Mouse (Mus musculus) heart, postnatal 0 days (tissue): ENCODE measurements at regions not wholly inside any gene's neighbourhood (a gene's known extent, or its start where the extent isn't known, plus 50 kb on each side); places are given as distances from the start of the nearest gene placed in this dataset.
A peak's percentile ranks its signal among the peaks of the same experiment; 100 is the strongest.

Source experiments
- ATAC-seq: fragments of 200-750 bp; cut with Nextera tagmentation; 2 replicates; pipeline ENCODE4 v1.8.0; 2017; ENCODE audit warnings: low read depth, moderate number of reproducible peaks, moderate library complexity; ENCODE audit not compliant: insufficient read depth
- DNase-seq: peaks from one replicate; pipeline ENCODE4 v3.0.0-alpha.2; 2016; ENCODE audit warnings: low spot score
- H3K27ac ChIP-seq: fragments of 300-500 bp; sonication (generic); 2 replicates; pipeline ENCODE4 v1.5.1; 2014; ENCODE audit warnings: low read depth, mild to moderate bottlenecking
- H3K27me3 ChIP-seq: fragments of 300-500 bp; sonication (generic); 2 replicates; pipeline ENCODE4 v1.6.1; 2014; ENCODE audit warnings: low read length, mixed read lengths; ENCODE audit not compliant: control insufficient read depth, insufficient read depth
- H3K36me3 ChIP-seq: fragments of 300-500 bp; sonication (generic); replicated peaks from 2 replicates; pipeline ENCODE4 v1.6.1; 2014; ENCODE audit warnings: low read length, mixed read lengths; ENCODE audit not compliant: control insufficient read depth, insufficient read depth
- H3K4me1 ChIP-seq: fragments of 300-500 bp; sonication (generic); 2 replicates; pipeline ENCODE4 v1.6.1; 2014; ENCODE audit warnings: antibody characterized with exemption; ENCODE audit not compliant: control insufficient read depth, insufficient read depth
- H3K4me2 ChIP-seq: fragments of 300-500 bp; sonication (generic); 2 replicates; pipeline ENCODE4 v1.6.1; 2014; ENCODE audit warnings: low read depth, mild to moderate bottlenecking, low read length, moderate library complexity
- H3K4me3 ChIP-seq: fragments of 300-500 bp; sonication (generic); 2 replicates; pipeline ENCODE4 v1.5.1; 2014; ENCODE audit warnings: low read depth, low read length
- H3K9ac ChIP-seq: fragments of 300-500 bp; sonication (generic); replicated peaks from 2 replicates; pipeline ENCODE4 v1.6.1; 2014; ENCODE audit warnings: low read depth, low read length, mixed read lengths
- H3K9me3 ChIP-seq: fragments of 300-500 bp; sonication (generic); replicated peaks from 2 replicates; pipeline ENCODE4 v1.6.1; 2016; ENCODE audit warnings: low read length; ENCODE audit not compliant: control insufficient read depth
- CTCF ChIP-seq: IDR thresholded peaks from 2 replicates; pipeline ENCODE4 v1.5.1; 2016; ENCODE audit warnings: antibody characterized with exemption, control low read depth, low read depth
- EP300 ChIP-seq: IDR thresholded peaks from 2 replicates; pipeline ENCODE4 v1.6.1; 2016; ENCODE audit warnings: antibody characterized with exemption, low read depth
- WGBS: fragments of 180-500 bp; shearing (Covaris S2); extraction: QIAGEN DNeasy Blood & Tissue Kit; methylation state at CpG from one replicate; pipeline ENCODE4 v1.1.7; 2014; 5-methylcytosine and 5-hydroxymethylcytosine counted together

- no peak for ATAC-seq
These were observed 77.5 kb downstream of the Dyrk2 start for GRCm38 (mm10) chr10:118792352-118793100.

GRCm38 (mm10) chr10:118793794-118794193 lies 76.2 kb downstream of the Dyrk2 start:
- H3K9ac ChIP-seq, result no peak overlapping the region
- H3K27ac ChIP-seq, result no peak overlapping the region
- ATAC-seq, result no peak
- no peak for TF ChIP-seq CTCF
- TF ChIP-seq EP300, result no peak
- H3K9me3 ChIP-seq, result no peaks in the 10 kb centered on the region; the same call in 1 of the 2 replicates
- WGBS, result 98% methylated on average over 2 of the region's 2 CpGs
- H3K4me2 ChIP-seq, result no peak overlapping the region
- DNase-seq, result no peak
- H3K4me1 ChIP-seq, result no peaks in the 10 kb centered on the region
- no peak overlapping the region for H3K4me3 ChIP-seq
- no peaks in the 10 kb centered on the region for H3K36me3 ChIP-seq
- H3K27me3 ChIP-seq, result no peaks in the 10 kb centered on the region

More at GRCm38 (mm10) chr10:118792352-118793100, 77.5 kb downstream of the Dyrk2 start:
- Histone ChIP-seq H3K4me1 (no peaks in the 10 kb centered on the region), H3K27ac (peak overlapping the region; percentile 36; the same call in 1 of the 2 replicates), H3K9ac (no peak overlapping the region), H3K9me3 (no peaks in the 10 kb centered on the region; the same call in 1 of the 2 replicates), H3K4me3 (no peak overlapping the region), H3K4me2 (no peak overlapping the region), H3K27me3 (no peaks in the 10 kb centered on the region), H3K36me3 (no peaks in the 10 kb centered on the region)
- TF ChIP-seq EP300 (no peak), CTCF (no peak)
- 55% methylated on average over 15 of the region's 15 CpGs for WGBS
- no peak for DNase-seq

GRCm38 (mm10) chr10:118794395-118795060 lies 75.5 kb downstream of the Dyrk2 start:
- Histone ChIP-seq H3K4me1 (no peaks in the 10 kb centered on the region), H3K27ac (no peak overlapping the region), H3K4me3 (no peak overlapping the region), H3K9ac (no peak overlapping the region), H3K36me3 (no peaks in the 10 kb centered on the region), H3K9me3 (no peaks in the 10 kb centered on the region; the same call in 1 of the 2 replicates), H3K27me3 (no peaks in the 10 kb centered on the region), H3K4me2 (no peak overlapping the region)
- ATAC-seq, result no peak
- TF ChIP-seq CTCF (no peak), EP300 (no peak)
- 46% methylated on average over 9 of the region's 9 CpGs for WGBS
- DNase-seq, result no peak

DNA sequence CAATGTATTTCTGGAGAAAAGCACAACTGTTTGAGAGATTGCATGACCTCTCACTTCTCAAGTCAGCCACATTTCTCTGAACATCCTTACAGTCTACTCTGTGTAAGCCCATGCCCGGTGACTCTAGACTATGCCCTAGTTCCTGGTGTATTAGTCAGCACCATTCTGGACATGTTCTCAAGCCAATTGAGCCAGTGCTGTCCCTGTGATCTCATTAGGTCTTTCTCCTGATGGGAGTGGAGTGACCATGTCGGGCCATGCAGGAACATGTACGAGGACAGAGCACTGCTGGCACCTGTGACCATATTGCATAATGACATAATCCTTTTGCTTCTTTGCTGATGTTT lies 75.0 kb downstream of the Dyrk2 start:
- no peak overlapping the region for H3K4me3 ChIP-seq
- 76% methylated on average over 3 of the region's 3 CpGs for WGBS
- no peaks in the 10 kb centered on the region for H3K36me3 ChIP-seq
- no peak overlapping the region for H3K4me2 ChIP-seq
- H3K9ac ChIP-seq, result no peak overlapping the region
- no peak overlapping the region for H3K27ac ChIP-seq
- no peaks in the 10 kb centered on the region for H3K27me3 ChIP-seq
- DNase-seq, result no peak
- TF ChIP-seq EP300 (no peak), CTCF (no peak)
- H3K9me3 ChIP-seq, result no peaks in the 10 kb centered on the region; the same call in 1 of the 2 replicates
- H3K4me1 ChIP-seq, result no peaks in the 10 kb centered on the region
- ATAC-seq, result no peak

DNA sequence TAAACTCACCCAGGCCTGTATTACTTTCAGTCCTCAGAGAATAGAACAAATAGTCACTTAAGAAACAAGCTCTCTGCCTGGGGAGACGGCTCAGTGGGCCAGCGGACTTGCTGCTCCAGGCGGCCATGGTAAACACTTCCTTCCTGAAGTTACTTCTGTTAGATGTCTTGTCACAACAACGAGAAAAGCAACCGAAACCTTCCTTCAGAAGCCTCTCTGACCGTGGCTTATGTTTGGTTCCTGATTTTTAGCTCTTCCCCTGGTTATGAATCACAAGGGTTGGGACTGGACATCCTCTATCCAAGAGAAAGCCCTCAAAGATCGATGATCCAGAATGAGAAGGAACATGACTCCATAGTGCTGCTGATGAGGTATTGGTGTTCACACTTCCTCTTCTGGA lies 73.5 kb downstream of the Dyrk2 start:
- DNase-seq, result no peak
- ATAC-seq, result no peak

More for the DNA sequence above, 73.5 kb downstream of the Dyrk2 start:
- Histone ChIP-seq H3K9ac (no peak overlapping the region), H3K36me3 (no peaks in the 10 kb centered on the region), H3K4me2 (no peak overlapping the region), H3K27ac (no peak overlapping the region), H3K4me3 (no peak overlapping the region), H3K27me3 (no peaks in the 10 kb centered on the region), H3K4me1 (no peaks in the 10 kb centered on the region; the same call in 1 of the 2 replicates), H3K9me3 (no peaks in the 10 kb centered on the region)
- no peak for TF ChIP-seq EP300
- no peak for TF ChIP-seq CTCF
- 76% methylated on average over 7 of the region's 7 CpGs for WGBS
